Mouse (Mus musculus) cerebellum, adult 18-20 months (tissue): ENCODE measurements at regions not wholly inside any gene's neighbourhood (a gene's known extent, or its start where the extent isn't known, plus 50 kb on each side); places are given as distances from the start of the nearest gene placed in this dataset.

Source experiments
- DNase-seq, 2 experiments: peaks; one replicate each; pipeline ENCODE4 v3.0.0; 2021

DNA sequence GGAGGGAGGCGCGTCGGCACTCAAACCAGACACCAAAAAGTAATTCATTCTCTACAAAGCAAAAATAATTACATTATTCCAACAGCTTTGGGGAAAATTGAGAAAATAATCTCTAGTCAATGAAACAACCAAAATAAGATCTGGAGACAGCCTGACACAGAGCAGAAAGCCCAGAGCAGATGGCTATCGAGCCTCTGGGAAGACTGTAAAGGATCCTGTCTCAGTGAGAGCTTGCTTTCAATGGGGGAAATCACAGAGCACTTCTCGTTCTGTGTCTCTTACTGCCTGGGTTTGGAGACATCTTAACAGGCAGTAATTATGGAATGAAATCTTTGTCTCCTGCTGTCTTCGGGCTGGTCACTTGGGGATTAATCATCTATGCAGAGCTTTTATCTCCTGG, 226.7 kb upstream of the F930015N05Rik start:
- no peak for DNase-seq

DNA sequence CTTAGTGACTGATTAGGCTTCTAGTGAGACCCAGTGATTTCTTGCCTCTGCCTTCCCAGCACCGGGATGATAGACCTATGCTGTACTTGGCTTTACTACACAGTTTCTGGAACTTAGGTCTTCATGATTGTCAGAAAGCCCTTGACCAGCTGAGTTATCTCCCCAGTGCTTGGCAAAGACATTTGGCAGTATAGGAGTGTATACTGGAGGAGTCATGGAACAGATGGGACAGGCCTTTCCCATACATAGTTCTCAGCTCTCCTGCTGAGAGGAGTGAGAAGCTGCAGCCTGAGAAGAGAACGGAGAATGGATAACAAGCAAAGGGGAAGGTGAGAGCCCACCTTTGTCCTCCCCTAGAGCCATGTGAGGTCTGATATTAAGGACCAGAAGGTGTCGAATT, 230.6 kb upstream of the F930015N05Rik start:
- no peak for DNase-seq

DNA sequence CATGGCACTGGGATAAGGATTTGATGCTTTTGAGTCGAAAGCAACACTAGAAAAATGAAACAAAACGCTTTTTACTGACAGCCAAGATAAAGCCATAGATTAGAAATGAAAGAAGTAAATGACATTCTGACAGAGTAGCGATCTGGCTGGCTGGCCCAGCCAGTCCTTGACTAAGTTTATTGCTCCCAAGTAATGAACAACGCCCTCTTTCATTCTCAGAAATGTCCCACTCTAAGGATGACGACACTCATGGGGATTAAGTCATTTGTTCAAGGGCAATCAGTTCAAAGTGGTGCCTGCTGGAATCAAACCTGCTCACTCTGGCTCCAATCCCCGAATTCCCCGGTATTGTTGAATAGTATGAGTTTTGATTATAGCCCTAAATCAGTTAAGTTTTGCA, 231.1 kb upstream of the F930015N05Rik start:
- DNase-seq = no peak

DNA sequence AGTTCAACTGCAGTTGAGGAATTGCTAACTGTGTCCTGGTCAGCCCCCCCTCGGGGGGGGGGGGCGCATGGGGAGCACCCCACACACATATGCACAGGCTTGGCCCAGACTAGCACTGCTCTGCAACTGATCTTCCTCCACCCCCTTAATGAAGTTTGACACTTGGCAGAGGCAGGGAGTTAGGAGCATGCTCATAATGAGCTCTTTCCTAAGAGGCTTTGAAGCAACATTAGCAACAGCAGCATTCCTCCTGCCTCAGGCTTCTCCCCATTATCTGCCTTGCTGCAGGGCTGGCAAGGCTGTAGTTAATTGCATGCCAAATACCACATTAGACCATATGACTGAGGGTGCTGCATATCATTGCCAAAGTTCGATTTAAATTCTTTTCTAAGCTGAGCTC, 235.4 kb upstream of the F930015N05Rik start:
- no peak for DNase-seq

DNA sequence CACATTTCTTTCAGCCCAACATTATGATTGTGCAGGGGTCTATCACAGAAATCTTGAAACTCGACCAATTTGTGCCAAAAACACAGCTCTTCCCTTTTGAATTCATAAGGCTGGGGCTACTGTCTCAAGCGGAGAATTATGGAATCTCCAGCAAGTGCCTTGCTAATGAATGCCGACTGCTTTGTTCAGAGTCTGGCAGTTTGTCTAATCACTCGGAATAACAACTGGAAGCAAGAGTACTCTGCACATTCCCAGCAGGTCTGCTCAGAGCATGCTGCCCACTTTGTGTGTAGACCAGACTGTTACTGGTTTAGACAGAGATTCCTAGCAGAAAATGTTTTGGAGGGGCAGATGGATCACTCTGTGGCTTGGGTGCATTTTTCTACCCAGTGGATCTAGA, 237.1 kb upstream of the F930015N05Rik start:
- DNase-seq = no peak

DNA sequence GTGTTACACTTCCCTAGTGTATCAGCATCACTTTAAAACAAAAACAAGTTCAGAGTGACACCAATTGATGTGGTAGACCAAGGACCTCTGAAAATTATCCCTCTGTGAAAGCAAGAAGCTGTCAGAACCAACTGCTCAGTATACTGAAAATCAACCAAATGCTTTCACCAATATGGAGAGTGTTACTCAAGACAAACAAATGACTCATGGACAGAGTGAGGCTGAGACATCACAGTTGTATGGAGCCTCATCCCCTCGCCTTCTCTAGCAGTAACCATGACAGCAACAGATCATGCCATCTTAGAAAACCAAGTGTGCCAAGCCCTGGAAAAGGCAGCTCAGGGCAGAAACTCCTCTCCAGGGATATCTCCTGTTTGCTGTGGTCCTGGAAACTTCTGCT, 267.3 kb upstream of the F930015N05Rik start:
- no peak for DNase-seq

DNA sequence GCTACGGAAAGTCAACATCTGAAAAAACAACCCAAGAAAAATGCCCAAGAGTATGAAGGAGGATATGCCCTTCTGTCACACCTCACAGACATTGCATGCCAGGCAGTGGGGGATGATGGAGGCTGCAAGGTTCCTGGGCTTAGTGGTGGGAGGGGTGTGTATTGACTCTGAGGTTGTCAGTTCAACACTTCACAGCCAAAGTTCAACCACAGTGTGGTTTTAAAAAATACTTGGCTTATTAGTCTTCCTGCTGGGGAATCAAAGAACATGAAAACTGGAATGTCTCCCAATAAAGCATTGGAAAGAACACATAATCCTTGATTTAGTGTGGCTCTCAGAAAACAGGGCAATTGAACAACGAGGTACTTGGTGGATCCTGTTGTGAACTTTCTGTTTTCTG, 267.0 kb upstream of the Elac2 start:
- DNase-seq = no peak

DNA sequence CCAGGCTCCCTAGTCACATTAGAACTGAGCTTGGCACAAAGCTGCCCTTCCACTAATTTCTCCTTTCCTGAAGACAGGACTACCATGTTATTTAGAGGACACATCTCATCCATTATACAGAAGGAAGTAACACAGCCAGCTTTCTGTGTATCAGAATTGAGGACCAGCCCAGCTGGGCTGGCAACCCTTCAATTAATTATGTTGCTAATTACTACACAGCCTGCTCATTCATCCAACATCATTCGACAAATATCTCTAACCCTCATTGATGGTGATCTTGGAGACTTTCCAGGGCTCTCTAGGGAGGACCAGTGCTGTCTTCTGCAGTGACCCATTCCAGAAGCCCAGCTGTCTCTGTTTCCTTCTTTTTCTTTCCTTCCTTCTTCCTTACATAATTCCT, 263.7 kb upstream of the Elac2 start:
- DNase-seq = no peak

DNA sequence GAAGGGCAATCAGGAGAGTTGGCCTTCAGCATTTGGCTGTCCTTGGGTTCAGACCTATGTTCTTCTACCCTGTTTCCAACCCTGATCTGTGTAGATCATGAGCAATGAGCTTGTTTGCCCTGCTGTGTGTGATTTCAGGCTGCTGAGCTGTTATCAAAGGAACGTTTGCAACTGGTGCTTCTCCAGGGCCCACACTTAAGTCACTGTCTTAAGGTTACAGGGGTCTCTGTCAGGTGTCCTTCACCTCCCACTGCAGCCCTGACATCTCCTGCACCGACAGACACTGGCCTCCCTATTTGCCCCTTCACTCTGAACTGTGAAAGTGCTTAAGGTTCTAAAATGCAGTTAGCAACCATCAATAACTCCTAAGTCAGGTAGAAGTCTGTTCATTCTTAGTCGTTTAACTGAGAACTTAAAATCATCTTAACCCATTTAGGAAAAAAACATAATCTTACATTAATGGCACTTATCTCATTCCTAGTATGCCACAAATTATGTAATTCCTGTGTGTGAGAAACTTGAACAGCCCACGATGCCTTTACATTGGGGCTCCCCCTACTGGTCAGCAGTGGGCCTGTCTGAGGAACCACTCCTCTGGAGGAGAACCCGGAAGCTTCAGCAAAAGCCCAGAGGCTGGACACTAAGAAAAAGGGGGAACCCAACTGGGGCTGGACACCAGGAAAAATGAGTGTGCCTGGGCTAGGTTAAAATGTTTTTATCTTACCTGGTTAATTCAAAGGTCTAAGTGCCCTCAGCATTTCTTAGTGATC, 260.3 kb upstream of the Elac2 start:
- DNase-seq = peak; percentile 55 to 58

DNA sequence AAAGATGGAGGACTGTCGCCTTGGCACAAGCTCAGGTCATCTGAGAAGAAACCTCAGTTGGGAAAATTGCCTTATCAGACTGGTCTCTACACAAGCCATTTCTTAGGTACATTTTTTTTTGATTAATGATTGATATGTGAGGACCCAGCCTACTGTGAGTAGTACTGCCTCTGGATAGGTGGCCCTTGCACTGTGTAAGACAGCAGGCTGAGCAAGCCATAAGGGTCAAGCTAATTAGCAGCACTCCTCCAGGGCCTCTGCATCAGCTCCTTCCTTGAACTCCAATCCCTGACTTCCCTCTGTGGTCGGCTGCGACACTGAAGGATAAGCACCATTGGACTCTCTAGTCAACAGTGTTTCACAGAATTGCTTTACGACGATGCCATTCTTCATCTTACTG, 252.6 kb upstream of the Elac2 start:
- DNase-seq = no peak

DNA sequence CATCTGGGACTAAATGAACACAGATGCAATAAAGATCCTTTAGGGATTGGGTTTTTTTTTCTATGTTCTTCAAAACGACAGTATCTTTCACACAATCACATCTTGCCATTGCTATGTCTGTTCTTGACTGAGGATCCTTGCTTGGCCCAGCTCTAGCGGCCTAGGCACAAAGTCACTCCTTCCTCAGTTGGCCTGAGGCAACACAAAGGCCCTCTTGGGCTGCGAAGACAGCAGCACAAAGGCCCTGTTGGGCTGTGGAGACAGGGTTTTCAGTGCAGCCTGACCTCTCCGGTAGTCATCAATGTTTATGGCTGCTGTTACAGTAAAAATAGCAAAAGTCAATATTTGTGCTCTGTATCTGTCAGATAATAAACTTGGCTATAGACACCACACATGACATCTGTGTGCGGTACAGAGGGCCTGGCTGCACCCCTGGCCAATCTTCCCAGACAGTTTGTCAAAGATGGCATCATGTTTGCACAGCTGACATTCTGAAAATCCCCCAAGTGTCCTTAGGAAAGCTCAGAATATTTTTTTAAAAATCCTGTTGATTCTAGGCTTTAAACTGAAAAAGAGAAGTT, 250.9 kb upstream of the Elac2 start:
- DNase-seq = no peak

DNA sequence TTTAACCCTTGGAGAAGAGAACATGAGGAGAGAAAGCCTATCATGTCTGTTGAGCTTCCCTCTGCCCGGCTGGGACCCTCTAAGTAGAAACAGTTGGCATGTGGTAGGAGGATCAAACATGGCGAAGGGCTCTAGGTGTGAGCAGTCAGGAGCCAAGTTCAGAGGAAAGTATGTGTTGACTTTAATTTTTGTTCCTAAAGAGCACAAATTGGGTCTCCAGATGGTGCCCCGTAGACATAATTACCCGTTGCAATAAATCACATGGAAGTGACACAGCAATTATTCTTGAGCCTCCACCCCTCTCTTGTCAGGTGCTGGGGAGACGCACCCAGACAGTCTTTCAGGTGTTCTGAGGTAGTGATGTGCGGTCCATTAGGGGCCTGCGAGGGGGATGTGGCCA, 239.9 kb upstream of the Elac2 start:
- DNase-seq = no peak

DNA sequence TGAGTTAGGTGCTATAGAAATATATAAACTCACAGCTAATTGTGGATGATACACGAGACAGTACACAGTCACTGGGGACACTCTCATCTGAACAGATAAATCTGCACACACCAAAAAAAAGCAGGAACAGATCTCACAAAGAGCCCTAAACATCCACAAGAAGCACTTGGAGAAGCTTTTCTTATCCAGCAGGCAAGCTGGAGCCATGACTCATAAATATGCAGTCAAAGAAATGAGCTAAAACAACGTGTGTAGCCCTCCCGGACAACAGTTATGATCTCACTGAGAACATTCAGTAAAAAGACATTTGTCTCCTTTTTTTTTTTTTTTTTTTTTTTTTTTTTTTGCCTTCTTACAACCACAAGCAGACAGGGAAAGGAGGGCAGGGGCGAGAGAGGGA, 235.1 kb upstream of the Elac2 start:
- no peak for DNase-seq

DNA sequence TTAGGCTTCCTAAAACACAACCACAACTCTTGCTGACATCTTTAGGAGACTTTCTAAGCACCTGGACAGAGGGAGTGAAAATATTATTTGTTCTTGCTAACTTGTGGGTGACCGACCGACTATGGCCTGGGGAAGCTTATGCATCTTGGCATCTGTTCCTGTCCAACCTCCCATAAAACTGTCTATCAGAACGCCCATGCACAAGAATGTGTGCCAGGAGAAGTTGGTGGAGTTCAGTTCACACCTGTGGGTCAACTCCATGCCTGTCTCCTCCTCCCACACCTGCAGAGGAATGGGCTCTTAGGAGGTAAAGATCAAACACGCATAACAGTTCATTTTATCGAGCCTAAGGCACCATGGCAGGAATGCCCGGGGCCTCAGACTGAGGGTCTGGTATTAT, 232.7 kb upstream of the Elac2 start:
- no peak for DNase-seq

DNA sequence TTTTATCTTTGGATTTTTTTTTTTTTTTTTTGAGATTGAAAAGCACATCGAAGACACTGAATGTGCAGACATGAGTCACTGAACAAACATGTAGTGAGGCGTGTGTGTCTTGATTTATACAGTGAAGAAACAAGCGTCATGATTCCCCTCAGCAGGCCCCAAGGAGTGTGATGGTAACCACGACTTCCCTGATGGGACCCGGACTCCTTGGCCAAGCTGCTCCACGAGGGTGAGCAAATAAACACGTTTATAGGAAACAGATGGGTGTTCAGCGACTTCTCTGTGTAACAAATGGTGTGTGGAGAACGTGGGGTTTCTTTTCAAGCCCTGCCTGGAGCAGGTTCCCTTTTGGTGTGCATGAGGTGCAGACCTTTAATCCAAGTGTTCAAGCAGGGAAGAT, 228.9 kb upstream of the Elac2 start:
- DNase-seq = no peak

DNA sequence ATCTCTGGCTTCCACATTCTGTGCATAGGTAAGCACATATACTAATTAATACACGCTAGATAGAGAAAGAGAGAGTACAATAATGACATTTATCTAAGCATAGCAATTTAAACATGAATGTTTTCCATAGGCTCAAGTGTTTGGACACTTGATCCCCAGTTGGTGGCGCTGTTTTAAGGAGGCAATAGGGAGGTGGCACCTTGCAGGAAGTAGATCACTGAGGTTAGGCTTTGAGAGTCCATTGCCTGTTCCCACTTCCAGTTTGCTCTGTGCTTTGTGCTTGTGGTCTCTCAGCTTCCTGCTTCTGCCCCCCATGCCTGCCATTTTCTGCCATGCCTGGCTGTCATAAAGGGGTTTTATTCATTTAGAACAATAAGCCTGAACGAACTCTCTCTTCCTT, 226.5 kb upstream of the Elac2 start:
- DNase-seq = no peak

DNA sequence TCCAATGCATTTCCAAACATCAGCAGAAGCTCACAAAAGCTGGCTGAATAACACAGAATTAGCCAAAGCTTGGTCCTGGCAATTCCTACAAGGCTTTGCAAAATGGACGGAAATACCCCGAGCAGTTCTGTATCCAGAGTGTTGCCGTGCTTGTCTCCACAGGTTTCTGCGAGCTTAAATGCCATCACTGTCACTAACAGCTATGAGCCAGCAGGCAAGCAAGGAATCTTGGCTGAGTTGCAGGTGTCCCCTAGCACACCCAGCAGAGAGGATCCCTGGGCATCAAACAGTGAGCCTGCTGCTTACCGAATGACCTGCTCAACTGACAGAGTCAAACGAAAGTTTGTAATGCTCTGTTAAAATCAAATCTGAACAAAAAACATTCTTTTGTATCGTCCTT, 226.0 kb upstream of the Elac2 start:
- DNase-seq = no peak

DNA sequence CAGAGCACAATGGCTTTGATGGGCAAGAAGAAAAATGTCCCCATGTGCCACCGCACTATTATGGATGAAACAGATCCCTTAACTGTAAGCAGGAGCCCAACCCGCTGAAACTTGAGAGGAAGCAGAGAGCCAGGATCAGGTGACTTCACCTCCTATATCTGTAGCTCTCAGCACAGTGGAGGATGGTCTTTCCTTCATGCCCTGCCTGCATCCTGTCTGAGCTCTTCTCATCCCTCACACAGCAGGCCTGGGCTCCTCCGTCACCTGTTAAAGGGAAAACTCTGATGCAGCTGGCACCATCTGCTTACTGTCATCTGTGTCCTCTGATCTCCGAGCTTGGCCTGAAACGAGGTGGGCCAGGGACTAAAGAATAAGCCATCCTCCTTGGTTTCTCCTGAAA, 224.8 kb upstream of the Elac2 start:
- no peak for DNase-seq

DNA sequence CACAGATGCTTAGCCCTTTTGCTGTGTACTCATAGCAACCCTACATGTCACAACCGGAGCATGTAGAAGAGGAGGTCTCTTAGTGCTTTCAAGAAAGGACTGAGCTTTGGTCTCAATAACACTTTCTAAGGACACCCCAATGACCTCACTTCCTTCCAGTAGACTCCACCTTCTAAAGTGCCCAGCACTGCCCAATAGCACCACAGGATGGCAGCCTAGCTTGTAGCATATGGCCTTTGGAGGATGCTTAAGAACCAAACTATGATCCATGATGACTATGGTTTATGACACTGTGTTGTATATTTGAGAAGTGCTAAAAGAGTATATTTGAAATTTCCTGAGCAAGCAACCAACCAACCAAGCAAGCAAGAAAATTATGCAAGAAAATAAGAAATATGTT, 223.3 kb upstream of the Elac2 start:
- DNase-seq = no peak

DNA sequence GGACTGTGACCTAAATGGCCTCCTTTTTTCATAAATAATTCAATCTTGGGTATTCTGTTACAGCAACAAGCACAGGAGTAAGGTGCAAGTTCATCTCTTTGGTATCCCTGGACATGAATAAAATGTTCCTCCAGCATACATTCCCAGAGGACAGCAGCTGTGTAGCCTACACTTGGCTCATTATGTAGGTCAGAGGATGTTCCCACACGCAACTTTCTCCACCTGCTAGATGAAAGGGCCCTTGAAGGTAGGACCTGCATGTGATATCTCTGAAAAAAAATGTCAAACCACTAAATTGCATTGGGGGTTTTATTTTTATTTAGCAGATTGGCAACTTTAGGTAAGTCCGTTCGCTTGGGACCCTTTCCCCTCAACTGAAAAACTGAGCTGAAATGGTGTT, 218.2 kb upstream of the Elac2 start:
- no peak for DNase-seq

DNA sequence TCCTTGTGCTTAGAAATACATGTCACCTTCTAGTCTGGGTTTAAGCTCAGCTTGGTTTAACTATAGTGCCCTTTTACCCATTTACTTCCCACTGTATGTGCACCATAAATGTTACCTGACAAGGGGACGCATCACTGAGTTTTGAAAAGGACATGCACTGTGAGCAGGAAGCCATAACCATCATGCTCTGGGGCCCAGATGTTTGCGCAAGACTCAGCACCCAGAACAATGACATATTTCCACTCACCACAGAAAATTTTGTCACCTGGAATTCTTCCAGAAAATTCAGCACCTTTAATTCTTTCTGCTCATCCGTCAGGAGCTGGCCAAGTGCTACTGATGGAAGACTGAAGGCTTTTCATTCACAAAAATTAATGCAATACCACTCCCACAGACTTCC, 216.1 kb upstream of the Elac2 start:
- no peak for DNase-seq

DNA sequence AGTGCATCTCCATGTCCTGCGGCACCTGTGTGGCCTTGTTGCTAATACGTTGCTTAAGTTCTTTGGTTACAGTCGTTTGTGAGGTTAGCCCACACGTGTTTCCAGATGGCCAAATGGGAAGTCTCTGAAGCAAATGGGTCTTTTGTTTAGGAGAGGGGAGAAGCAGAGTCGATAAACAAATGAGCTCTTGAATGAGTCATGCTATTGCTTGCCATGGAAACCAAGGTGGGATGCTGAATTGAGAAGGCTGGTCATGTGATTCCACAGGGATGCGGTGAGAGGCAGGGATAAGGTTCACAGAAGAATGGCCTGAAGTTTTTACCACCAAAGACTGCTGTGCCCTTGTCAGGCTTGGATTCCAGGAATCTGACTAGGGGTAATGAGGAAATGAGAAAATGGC, 214.8 kb upstream of the Elac2 start:
- no peak for DNase-seq

DNA sequence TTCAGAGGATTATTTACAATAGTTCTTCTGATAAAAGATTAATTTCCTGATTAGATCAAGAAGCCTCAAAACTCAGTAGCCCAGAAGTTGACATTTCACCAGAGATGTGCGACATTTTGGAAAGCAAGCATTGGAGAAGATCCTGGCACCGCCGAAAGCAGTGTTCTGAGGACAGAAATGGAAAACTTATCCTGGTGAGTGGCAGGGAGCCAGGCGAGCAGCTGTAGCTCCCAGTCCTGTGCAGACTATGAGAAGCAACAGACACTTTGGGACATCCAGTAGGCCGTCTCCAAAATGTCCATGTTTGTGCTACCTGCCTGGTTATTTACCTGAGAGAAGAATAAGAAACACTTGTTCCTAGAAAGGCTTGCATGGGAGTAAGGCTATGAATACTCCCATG, 202.1 kb upstream of the Elac2 start:
- DNase-seq = no peak

DNA sequence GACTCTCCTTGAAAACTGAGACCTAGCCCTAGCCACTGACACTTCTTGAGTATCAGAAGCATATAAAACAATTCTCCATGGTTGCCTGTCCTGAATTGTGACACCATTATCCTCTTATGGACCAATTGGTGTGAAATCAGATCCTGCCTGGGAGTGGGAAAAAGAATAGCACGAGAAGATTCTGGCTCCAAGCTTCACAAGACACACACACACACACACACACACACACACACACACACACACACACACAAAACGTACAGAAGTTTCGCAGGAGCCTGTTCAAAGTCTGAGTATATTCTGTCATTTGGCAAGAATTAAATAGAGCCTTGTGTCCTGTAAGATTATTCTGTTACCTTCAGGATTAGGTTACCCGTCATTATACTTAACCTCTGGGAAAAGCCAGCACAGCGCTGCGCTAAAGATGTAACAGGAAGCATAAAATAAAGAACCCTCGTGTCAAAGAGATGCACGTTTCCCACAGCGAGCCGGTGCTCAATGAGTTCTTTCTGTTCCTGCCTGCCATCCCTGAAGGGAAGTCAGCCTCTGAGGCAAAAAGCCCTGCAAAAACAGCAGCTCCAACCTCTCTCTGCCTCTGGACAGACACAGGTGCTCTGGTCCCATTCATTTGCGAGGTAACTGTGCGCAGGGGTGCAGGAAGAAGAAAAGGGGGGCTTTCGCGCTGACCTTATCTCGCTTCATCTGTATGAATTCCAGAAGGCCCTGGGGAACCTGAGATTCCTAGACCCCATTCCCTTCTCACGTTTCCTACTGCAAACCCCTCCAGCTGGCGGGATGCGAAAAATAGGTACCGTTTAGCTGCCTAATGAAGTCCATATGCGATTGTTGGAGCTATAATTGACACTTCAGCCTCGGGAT, 178.4 kb upstream of the Elac2 start:
- no peak for DNase-seq
